Mouse (Mus musculus): ENCODE data around the gene Pdss2. TPM values are rescaled to one million over a fixed set of nuclear protein-coding genes. Genes with fewer than 3 reads are reported as not detected.

Gene Pdss2
- polyA plus RNA-seq, 1 experiment from 2014 or later = 11.5 TPM

DNA sequence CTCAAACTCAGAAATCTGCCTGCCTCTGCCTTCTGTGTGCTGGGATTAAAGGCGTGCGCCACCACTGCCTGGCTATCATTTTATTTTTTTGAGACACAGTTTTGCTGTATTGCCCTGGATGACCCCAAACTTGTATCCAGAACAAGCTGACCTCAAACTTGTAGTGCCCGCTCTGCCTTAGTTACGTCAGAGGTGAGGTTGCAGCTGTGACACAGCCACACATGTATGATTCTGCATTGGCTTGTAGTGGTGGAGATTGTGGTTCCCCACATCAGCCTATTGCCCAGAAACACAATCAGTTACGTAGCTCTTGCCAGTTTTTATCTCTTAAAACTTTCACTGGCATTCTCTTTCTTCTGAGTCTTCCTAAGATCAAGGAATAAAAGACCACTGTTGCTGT is 108.5 kb downstream of the Pdss2 start:
- no peak overlapping the region for H3K4me3 ChIP-seq (ENCODE audit: low read depth, low read length)
- no peaks in the 10 kb centered on the region for H3K27me3 ChIP-seq (ENCODE audit: insufficient read depth, low read length)
- DNase-seq (no peak), ATAC-seq (ENCODE audit: insufficient read depth) (no peak)
- no peaks in the 10 kb centered on the region for H3K36me3 ChIP-seq (ENCODE audit: insufficient read depth)
- H3K9ac ChIP-seq = no peak overlapping the region
- no peak overlapping the region for H3K4me2 ChIP-seq
- TF ChIP-seq CTCF (IDR thresholded peaks at IDR 0.05; ENCODE audit: low read depth) = no peak
- 94% methylated on average over 5 of the region's 5 CpGs for WGBS
- no peak overlapping the region for H3K27ac ChIP-seq (ENCODE audit: low read depth)
- H3K4me1 ChIP-seq (ENCODE audit: insufficient read depth) = no peaks in the 10 kb centered on the region
- H3K9me3 ChIP-seq (ENCODE audit: low read depth, low read length) = no peaks in the 10 kb centered on the region

DNA sequence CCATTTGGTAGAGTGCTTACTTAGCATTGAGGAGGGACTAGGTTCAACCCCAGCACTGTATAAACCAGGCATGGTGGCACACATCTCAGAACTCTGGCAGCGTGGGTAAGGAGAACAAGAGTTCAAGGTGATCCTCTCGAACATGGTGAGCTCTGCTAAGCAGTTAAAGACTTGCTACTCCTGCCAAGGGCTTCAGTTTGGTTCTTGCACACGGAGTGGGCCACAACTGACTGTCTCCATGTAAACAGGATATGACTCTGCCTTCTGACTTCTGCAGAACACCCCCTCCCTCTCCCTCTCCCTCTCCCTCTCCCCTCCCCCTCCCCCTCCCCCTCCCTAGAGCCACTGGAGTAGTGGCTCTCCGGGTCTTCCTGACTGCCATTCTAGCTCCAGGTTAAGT is 109.4 kb downstream of the Pdss2 start:
- Histone ChIP-seq H3K27me3 (ENCODE audit: insufficient read depth, low read length) (no peaks in the 10 kb centered on the region), H3K27ac (ENCODE audit: low read depth) (no peak overlapping the region), H3K4me1 (ENCODE audit: insufficient read depth) (no peaks in the 10 kb centered on the region), H3K36me3 (ENCODE audit: insufficient read depth) (no peaks in the 10 kb centered on the region), H3K9ac (no peak overlapping the region), H3K4me3 (ENCODE audit: low read depth, low read length) (no peak overlapping the region), H3K9me3 (ENCODE audit: low read depth, low read length) (no peaks in the 10 kb centered on the region), H3K4me2 (no peak overlapping the region)
- TF ChIP-seq CTCF (IDR thresholded peaks at IDR 0.05; ENCODE audit: low read depth) = no peak
- ATAC-seq (ENCODE audit: insufficient read depth) (peak; percentile 44; the same call in 1 of the 2 replicates), DNase-seq (peak; percentile 30)
- 36% methylated on average over 4 of the region's 4 CpGs for WGBS

DNA sequence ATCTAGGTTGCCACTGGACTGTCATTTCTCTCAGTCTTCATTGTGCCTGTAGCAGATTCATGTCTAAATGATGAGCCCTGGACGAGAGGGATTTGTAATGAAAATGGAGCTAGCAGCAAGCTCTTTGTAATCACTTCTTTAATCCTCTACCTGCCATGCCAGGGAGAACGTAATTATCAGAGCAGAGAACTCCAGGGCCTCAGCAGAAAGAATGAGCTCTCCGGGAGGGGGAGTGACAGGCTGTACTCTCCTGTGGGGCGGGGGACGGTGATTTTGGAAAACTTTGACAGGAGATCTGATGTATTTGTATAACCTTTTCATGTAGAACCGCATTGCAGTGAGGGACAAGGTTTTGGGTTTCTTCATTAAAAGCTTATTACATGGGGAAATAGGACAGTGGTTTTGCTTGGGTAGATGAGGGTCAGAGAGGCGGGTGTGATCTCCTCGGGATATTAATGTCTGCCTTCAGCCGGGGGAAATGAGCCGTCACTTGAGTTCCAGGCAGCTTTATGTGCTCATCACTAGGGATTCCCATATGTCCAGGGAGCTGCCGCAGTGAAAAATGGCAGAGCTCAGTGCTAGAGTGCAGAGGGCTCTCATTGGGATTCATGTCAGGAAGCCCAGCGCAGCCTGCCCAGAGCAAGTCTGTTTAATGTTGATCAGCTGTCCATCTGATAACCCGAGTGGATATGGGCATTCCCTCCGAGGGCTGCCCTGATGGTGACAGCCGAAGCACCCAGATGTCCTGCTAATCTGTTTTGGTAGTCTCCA is 110.8 kb downstream of the Pdss2 start:
- Histone ChIP-seq H3K4me3 (ENCODE audit: low read depth, low read length) (no peak overlapping the region), H3K4me1 (ENCODE audit: insufficient read depth) (peaks cover 5% of the 10 kb centered on the region; the same call in 1 of the 2 replicates), H3K27ac (ENCODE audit: low read depth) (no peak overlapping the region), H3K36me3 (ENCODE audit: insufficient read depth) (no peaks in the 10 kb centered on the region), H3K4me2 (no peak overlapping the region), H3K9me3 (ENCODE audit: low read depth, low read length) (no peaks in the 10 kb centered on the region), H3K9ac (no peak overlapping the region), H3K27me3 (ENCODE audit: insufficient read depth, low read length) (no peaks in the 10 kb centered on the region)
- WGBS = 28% methylated on average over 15 of the region's 15 CpGs
- DNase-seq = peak; percentile 54
- ATAC-seq (ENCODE audit: insufficient read depth) = 0 out of 2 replicates have a peak, but pooled peaks have one; percentile 41
- no peak for TF ChIP-seq CTCF (IDR thresholded peaks at IDR 0.05; ENCODE audit: low read depth)

DNA sequence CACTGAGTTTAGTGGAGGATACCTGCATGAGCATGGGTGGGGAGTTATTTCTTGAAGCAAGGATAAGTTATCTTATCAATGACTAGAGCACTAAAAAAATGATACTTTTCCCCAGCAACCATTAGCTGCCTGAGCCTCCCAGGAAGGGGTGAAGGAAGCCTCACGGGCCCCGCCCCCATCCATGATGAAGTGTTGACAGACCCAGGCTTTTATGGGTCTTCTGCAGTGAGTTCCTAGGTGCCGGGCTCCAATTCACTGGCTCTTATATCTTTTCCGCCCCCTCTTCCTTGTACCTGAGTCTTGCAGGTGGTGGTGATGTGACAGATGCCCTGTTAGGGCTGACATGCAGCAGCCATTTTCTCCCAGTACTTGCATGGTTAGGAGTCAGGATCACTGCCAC is 114.6 kb downstream of the Pdss2 start:
- TF ChIP-seq CTCF (IDR thresholded peaks at IDR 0.05; ENCODE audit: low read depth) = no peak
- 25% methylated on average over 4 of the region's 4 CpGs for whole genome bisulfite sequencing
- peak; percentile 38 for DNase-seq
- ATAC-seq (ENCODE audit: insufficient read depth) = no peak
- Histone ChIP-seq H3K4me2 (no peak overlapping the region), H3K27me3 (ENCODE audit: insufficient read depth, low read length) (no peaks in the 10 kb centered on the region), H3K4me1 (ENCODE audit: insufficient read depth) (peaks cover 5% of the 10 kb centered on the region; the same call in 1 of the 2 replicates), H3K36me3 (ENCODE audit: insufficient read depth) (no peaks in the 10 kb centered on the region), H3K27ac (ENCODE audit: low read depth) (no peak overlapping the region), H3K9ac (no peak overlapping the region), H3K9me3 (ENCODE audit: low read depth, low read length) (no peaks in the 10 kb centered on the region), H3K4me3 (ENCODE audit: low read depth, low read length) (no peak overlapping the region)

DNA sequence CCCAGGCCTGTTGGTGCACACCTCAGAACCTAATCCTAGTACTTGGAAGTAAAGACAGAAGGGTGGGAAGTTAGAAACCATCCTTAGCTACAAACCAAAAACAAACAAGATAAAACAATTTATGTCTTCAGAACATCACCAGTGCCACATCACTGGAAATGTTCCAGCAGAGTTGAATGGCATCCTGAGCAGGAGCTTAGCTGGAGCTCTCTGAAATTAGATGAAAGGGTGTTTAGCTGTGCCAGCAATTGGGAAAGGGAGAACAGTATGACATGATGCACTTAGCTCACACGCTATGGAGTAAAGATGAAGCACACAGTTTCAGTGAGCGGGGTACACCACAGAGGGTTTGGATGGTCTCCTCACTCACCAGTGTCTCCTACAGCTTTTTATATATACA is 115.8 kb downstream of the Pdss2 start:
- Histone ChIP-seq H3K9ac (no peak overlapping the region), H3K4me3 (ENCODE audit: low read depth, low read length) (no peak overlapping the region), H3K4me2 (no peak overlapping the region), H3K36me3 (ENCODE audit: insufficient read depth) (no peaks in the 10 kb centered on the region), H3K9me3 (ENCODE audit: low read depth, low read length) (no peaks in the 10 kb centered on the region), H3K4me1 (ENCODE audit: insufficient read depth) (peaks cover 5% of the 10 kb centered on the region; the same call in 1 of the 2 replicates), H3K27me3 (ENCODE audit: insufficient read depth, low read length) (no peaks in the 10 kb centered on the region), H3K27ac (ENCODE audit: low read depth) (no peak overlapping the region)
- DNase-seq (no peak), ATAC-seq (ENCODE audit: insufficient read depth) (no peak)
- 97% methylated on average over 2 of the region's 2 CpGs for WGBS
- no peak for TF ChIP-seq CTCF (IDR thresholded peaks at IDR 0.05; ENCODE audit: low read depth)

DNA sequence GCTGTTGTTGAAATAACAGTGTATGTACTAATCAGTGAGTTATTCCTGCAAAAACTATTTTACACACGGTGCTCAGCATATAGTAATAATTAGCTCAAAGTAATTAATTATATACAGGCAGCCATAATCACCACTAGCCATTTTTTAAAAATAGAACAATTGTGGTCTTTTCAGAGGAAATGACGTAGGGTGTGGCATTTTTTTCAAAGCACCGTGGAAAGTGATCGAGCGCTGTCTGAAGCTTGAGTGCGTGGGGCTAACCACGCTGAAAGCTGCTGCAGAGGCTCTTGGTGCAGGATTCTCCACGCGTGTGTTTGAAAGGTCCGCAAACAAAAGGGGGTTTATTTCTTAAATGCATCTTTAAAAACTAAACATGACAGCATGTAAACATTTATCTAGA is 118.5 kb downstream of the Pdss2 start:
- DNase-seq (no peak), ATAC-seq (ENCODE audit: insufficient read depth) (no peak)
- Histone ChIP-seq H3K36me3 (ENCODE audit: insufficient read depth) (no peaks in the 10 kb centered on the region), H3K4me3 (ENCODE audit: low read depth, low read length) (no peak overlapping the region), H3K9me3 (ENCODE audit: low read depth, low read length) (no peaks in the 10 kb centered on the region), H3K4me2 (no peak overlapping the region), H3K4me1 (ENCODE audit: insufficient read depth) (peaks cover 5% of the 10 kb centered on the region; the same call in 1 of the 2 replicates), H3K9ac (no peak overlapping the region), H3K27me3 (ENCODE audit: insufficient read depth, low read length) (no peaks in the 10 kb centered on the region), H3K27ac (ENCODE audit: low read depth) (no peak overlapping the region)
- no peak for TF ChIP-seq CTCF (IDR thresholded peaks at IDR 0.05; ENCODE audit: low read depth)
- 68% methylated on average over 10 of the region's 10 CpGs for WGBS

DNA sequence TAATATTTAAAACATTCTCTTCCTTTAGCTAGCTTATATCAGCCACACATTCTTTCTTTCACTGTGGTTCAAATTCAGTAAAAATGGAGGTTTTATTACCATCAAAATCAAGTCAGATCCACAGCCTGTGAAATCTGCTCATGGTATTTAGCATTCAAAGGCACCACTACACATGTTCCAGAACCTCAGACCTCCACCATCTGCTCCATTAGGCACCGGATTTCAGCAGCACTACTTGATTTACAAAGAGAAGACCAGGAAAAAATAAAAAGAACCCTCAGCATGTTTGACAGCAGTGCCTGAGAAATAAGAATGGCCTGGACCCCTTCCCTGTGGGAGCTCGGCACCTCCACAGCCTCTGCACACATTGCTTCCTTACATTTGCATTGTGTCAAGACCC is 128.4 kb downstream of the Pdss2 start:
- 74% methylated on average over 2 of the region's 2 CpGs for WGBS

More for the DNA sequence above, 128.4 kb downstream of the Pdss2 start:
- ATAC-seq (ENCODE audit: insufficient read depth) = no peak
- Histone ChIP-seq H3K27me3 (ENCODE audit: insufficient read depth, low read length) (no peaks in the 10 kb centered on the region), H3K9me3 (ENCODE audit: low read depth, low read length) (no peaks in the 10 kb centered on the region), H3K9ac (no peak overlapping the region), H3K4me2 (no peak overlapping the region), H3K36me3 (ENCODE audit: insufficient read depth) (no peaks in the 10 kb centered on the region), H3K4me1 (ENCODE audit: insufficient read depth) (no peaks in the 10 kb centered on the region), H3K27ac (ENCODE audit: low read depth) (no peak overlapping the region), H3K4me3 (ENCODE audit: low read depth, low read length) (no peak overlapping the region)
- no peak for DNase-seq
- no peak for TF ChIP-seq CTCF (IDR thresholded peaks at IDR 0.05; ENCODE audit: low read depth)

Data from lung, embryonic 14.5 days (tissue).